Mouse (Mus musculus): Measurements from ENCODE around the gene Nrip1. TPM values are rescaled to one million over a fixed set of nuclear protein-coding genes. Genes with fewer than 3 reads are reported as not detected.

Gene Nrip1
- total RNA-seq, 2 experiments from 2014 or later: 23.4 to 27.3 TPM

DNA sequence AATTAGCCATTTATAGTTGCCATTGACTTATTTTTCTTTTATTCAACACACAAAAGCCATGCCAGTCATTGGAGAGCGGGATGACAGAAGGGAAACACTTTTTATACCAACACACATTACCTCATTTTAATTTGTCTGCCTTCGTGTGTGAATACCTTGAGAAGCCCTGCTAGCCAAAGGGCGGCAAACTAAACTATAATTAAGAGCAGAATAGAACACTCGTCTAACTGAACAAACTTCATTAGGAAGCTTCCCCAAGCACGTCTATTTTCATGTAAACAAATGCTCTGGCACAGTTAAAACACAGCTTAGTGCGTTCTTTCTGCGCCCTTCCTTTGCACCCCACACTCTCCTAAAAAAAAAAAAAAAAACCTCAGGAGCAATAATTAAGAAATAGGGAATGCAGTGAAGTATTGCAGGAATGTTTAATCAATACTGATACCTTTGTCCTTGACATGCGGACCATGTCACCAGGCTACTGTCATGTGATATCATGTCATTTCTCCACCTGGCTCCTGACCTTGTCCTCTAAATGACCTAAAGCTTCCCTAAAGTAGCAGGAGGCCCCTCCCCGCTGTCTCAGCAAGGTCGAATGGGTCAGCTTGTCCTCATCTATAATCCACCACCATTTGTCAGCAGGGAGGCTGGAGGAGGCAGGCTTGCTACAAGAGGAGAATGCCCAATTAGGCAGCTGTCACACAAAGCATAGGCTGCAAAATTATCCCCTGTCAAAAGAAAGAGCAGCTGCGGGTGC lies 54.1 kb downstream of the Nrip1 start:
- DNase-seq (ENCODE audit: low spot score): no peak
- intact Hi-C loops (cut with DNase I): loop anchor here (5.0 kb wide), 1 partner anchor 32 kb away; no protein-coding TSS in a partner anchor

DNA sequence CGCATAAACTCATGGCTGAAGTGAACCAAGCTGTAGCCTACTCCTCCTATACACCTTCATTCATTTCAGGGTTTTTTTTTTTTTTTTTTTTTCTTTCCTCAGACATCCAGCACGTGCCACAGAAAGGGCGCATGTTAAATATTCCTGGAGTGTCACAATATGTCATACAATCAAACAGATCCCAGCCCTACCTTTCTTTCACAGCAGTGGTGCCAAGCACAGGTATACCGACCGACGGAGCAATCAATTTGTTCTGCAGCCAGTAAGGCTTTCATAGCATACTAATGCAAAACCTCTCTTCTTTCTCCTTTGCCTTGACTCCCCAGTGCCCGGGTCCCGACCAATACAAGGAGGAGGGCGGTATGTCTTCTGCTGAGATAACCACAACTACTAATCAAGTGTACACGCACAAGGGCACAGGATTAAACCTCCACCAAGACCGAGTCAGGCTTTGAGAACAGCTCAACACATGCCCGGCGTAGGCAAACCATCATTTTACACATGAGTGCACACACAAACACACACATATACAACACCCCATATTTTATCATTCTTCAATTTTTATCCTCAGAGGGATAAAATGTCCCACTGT lies 55.2 kb downstream of the Nrip1 start:
- no peak for DNase-seq (ENCODE audit: low spot score)
- intact Hi-C loops (cut with DNase I): no loop called here

DNA sequence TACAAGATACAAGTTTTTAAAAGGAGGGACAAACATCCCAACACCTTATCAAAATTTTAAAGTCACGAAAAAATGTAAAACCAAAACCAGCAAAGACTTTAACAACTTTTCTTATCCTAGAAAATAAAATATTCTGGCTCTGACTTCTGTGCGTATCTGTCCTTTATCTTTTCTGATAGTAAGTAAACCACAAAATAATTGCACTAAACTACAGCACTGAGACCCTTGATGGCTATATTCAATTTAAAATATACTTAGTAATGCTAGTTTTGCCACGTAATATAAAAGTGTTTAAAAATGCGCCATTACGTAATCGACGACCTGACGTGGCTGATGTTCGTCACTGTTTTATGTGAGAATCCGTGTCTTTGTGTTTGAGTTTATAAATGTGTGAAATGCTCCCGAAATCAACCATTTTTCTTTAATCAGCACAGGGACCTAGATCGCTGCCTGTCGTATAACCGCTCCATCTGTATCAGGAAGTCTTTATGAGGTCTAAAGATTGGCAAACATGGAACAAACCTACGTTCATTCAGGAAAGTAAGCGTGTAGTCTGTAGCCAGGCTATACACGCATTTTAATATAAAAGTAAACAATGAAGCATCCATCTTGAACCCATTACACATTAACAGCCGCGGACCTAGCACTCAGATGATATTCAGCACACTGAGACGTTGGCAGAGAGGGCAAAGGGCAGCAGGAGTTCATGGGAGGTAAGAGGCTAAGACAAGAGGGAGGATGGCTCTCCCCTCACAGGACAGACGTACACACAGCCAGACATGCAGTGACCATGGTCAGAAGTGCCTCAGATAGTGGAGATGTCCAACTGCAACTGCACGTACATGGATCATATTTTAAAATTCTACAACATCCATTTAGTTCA lies 56.4 kb downstream of the Nrip1 start:
- intact Hi-C loops (cut with DNase I): no loop called here
- no peak for DNase-seq (ENCODE audit: low spot score)

DNA sequence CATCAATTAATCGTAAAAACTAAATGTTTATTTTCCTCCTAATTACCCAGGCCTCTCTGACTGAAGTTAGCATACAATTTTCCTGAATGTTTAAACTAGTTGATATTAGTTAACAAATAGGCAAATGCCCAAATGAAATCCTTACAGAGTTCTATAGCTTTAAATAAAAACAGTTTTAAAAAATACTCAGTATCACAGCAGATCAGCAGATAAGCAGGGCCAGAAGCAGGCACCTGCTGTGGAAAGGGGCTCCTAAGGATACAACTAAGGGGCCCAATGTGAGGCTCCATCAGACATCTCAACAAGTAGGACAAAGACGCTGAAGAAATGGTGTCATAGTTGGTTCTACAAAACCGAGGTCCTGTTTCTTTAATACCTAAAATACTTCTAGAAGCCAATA lies 58.0 kb downstream of the Nrip1 start:
- intact Hi-C loops (cut with DNase I): no loop called here
- no peak for DNase-seq (ENCODE audit: low spot score)

DNA sequence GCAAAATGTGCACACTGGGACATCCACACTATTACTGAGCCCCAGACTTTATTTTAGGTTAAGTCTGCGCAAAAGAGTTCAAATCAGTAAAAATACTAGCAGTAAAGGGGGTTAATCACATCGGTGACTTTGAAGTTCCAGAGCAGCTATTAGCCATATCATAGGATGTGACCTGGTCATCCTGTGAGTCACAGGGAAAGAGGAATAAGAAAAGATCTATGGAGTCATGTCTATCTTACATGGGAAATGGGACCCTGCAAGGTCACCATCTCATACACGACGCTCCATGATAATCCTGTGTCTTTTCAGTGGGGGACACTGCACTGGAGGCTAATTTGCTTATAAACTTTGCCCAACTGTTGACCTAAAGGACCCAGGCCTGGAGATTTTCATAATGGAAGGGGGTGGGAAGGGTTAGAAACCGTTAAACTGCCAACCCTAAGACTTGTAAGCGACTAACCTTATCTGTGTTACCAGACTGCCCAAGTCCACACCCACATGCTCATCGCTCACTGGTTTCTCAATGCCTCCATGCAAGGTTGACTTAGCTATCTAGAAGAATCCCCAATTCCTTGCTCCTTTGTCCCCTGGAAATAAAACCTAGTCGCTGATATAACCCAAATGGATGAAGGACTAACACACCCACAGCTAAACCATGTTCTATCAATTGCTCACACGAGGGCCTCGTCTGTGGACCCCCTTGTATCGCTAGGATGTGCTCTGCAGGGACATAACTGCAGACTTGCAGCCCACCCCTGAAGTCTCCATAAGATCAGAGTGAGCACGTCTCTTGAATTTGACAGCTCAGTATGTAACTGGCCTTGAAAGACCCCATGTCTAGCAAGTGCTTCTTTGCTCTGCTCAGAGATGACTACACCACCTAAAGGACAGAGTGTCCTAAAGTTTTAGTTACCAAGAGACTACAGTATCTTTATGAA lies 59.3 kb downstream of the Nrip1 start:
- DNase-seq (ENCODE audit: low spot score): no peak
- intact Hi-C loops (cut with DNase I): no loop called here

DNA sequence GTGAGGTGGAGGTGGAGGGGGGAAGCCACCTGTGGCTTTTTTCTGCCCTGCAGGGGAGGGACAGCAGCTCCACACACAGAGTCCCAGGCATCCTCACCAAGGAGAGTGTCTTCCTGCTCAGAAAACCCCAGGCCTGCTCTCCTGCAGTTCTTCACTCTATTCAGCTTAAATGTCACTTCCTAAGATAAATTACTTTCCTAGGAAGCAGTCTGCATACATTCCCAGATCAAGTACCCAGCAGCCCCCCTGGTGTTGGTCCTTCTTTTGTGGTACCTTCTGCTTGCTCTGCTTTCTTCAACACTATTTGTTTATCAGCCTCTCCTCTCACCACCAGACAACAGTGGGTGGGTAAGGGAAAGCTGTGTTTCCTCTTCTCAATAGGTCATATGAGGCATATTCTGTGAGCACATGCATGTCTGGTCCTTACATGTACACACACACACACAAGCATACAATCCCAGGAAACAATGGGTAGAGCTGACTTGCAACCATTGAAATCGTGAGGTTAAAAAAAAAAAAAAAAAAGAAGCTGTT lies 60.7 kb downstream of the Nrip1 start:
- no peak for DNase-seq (ENCODE audit: low spot score)
- intact Hi-C loops (cut with DNase I): no loop called here

DNA sequence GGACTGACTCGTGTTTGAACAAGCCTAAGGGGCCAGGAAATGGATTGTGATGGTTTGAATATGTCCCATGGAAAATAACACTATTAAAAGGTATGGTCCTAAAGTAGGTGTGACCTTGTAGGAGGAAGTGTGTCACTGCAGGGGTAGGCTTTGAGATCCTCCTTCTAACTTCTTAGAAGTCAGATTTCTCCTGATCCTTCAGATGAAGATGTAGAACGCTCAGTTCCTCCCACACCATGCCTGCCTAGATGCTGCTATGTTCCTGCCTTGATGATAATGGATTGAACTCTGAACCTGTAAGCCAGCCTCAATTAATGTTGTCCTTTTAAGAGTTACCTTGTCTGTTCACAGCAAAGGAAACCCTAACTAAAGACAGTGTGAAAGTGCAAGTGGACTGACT lies 62.8 kb downstream of the Nrip1 start:
- intact Hi-C loops (cut with DNase I): no loop called here
- no peak for DNase-seq (ENCODE audit: low spot score)

DNA sequence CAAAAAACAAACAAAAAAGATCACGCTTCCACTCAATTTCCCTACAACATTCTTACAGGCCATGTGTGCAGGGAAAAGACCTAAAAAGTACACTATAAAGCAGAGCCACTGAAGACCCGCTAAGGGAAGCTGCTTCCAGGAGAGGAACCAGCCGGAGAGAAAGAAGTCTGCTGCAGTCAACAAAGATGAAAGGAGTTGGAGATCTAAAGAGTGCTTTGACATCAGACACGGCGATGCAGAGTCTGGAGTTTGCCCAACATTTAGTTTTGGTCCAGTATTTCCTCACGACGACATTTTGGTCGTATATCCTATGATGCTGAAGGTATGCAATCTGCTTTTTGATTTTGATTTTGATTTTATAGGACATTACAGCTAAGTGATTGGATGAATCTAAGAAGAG lies 63.3 kb downstream of the Nrip1 start:
- intact Hi-C loops (cut with DNase I): no loop called here
- DNase-seq (ENCODE audit: low spot score): no peak

DNA sequence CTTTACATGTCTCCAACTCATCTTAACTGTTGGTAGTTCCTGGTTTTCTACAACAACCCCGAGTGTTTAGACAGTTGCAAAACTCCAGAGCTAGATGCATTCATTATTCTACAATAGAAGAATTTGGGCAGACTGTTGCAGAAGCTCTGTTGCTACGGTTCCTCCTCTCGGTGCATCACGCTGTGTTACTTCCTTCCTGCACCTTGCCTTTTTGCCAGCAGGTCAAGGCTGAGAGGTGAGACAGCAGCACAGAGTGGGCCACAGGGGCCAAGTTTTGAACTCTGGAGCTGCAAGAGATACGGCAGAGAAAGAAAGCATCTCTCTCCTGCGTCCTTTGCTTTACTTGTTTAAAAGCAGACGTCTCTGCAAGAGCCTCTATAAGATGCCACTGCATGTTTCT lies 64.3 kb downstream of the Nrip1 start:
- intact Hi-C loops (cut with DNase I): no loop called here
- DNase-seq (ENCODE audit: low spot score): no peak

DNA sequence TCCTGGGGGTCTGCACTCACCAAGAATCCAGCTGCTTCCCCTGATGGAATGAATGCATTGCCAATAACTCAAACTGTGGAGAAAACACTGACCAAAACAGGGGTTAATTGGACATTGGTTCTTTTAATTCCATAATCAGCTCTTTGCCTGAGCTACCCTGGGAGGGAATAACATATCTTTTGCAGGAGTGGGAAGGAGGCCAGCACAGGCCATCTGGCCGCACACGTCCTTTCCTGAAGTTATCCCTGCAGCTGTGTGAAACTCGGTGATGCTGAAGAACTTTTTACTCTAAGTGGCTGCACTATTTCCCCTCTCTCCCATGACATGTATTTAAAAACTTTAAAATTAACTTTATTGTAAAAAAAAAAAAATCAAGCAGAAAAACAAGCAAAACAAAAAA lies 66.6 kb downstream of the Nrip1 start:
- intact Hi-C loops (cut with DNase I): no loop called here
- no peak for DNase-seq (ENCODE audit: low spot score)

DNA sequence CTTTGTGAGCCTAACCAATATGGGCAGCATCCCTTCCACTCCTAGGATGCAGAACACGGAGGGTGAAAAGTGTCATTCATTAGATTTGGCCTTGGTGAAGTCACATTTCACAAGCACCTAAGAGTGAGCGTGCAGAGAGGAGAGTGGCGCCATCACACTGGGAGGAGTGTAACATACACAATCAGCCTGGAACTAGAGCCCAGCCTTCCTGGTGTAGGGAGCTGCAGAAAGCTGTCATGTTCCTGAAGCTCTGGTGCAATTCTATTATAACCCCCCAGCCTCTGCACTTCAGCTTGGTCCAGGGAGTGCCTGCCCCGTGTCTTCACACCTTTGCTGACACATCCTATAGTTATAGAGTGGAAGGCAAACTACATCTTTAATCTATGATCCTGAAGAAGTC lies 67.2 kb downstream of the Nrip1 start:
- intact Hi-C loops (cut with DNase I): no loop called here

DNA sequence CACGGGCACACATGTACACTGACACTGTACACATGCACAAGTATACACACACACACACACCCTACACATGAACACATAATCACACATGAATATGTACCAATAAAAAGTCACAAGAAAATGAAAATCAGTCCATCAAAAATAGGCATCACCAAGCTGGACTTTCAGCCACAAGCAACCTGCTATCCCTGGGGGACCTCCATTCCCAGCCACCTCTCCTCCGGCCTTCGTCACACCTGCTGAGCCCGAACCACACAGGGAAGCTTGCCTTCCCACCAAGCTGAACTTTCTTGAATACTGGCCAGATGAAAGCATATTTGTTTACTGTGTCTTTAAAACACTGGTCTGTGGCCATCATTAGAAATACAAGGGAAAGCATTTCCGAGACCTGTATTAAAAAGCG lies 70.2 kb downstream of the Nrip1 start:
- intact Hi-C loops (cut with DNase I): no loop called here

More for the DNA sequence above, 67.2 kb downstream of the Nrip1 start:
- no peak for DNase-seq (ENCODE audit: low spot score)

DNA sequence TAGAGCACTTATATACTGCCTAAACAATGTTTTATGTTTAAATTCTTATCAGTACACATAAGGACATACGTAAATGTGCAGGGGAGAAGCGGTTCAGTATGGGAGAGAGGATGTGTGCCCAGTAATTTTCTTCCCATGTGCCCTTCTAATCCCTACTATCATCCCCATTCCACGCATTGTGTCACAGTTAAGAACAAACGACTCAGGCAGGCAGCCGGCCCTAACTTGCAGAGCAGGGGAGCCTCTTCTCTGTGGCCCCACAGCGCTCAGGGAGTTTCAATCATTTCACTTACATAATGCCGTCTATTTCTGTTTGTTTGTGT lies 71.9 kb downstream of the Nrip1 start:
- DNase-seq (ENCODE audit: low spot score): no peak
- intact Hi-C loops (cut with DNase I): no loop called here

More for the DNA sequence above, 70.2 kb downstream of the Nrip1 start:
- DNase-seq (ENCODE audit: low spot score): no peak

DNA sequence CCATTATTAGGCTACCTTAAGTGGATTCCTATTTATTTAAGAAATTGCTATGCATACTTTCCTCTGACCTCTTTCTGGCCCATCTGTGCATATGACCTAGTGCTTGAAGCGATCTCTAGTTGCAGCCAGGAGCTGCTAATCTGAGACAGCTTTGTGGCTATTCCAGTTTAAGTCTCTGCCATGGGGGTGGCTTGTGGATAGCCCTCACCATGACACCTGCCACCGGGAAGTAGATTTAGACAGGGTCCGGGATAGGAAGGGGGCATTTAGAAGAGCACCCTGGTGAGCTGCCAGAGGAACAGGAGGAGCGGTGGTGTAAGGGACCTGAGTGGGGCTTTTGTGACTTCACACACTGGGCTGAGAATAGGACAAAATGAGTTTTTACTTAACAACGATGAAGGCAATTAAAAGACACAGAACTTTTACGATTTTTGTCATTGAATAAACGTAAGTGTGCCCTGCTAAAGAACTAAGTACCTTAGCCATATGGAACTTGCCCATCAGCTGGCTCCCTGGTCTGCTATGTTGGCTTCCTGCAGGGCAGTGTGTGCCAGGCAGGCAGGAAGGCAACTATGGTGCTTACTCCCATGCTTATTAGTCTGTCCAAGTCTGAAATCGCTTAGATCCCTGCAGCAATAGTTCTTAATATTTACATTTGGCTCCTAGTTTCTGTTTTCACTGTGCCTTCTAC lies 72.4 kb downstream of the Nrip1 start:
- intact Hi-C loops (cut with DNase I): no loop called here
- DNase-seq (ENCODE audit: low spot score): no peak

DNA sequence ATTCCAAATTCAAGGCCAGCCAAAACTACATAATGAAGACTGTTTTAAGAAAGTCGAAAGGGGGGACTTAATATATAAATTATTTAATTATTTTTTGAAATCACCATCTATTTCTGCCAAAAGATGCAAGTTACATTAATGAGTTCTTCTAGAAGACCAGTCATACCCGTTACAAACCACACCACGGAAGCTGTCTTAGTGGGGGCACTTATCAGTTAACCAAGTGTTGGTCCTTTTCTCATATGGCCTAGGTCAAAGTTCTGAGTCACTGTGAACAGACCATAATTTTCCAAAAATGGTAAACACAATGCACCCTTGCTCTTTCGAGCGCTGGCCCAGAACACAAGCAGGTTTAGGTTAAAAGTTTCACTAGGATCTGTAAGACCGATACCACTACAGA lies 73.2 kb downstream of the Nrip1 start:
- intact Hi-C loops (cut with DNase I): no loop called here
- no peak for DNase-seq (ENCODE audit: low spot score)

DNA sequence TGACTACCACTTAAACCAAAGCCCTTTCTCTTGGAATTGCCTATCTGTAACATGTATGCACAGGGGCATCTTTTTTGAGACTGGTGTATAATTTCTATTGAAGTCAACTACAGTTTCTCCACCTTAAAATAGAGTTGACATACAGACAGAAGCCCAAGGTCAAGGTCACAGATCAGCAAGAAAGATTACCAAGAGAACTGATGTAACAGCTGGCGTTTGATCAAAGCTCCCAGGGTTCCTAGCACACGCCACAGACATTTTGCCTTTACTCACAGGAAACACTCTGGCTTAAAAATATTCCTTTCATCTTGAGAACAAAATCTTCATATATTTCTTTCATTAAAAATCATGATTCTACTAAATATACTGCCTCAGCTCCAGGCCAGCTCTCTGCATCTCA lies 74.1 kb downstream of the Nrip1 start:
- intact Hi-C loops (cut with DNase I): no loop called here
- DNase-seq (ENCODE audit: low spot score): no peak

DNA sequence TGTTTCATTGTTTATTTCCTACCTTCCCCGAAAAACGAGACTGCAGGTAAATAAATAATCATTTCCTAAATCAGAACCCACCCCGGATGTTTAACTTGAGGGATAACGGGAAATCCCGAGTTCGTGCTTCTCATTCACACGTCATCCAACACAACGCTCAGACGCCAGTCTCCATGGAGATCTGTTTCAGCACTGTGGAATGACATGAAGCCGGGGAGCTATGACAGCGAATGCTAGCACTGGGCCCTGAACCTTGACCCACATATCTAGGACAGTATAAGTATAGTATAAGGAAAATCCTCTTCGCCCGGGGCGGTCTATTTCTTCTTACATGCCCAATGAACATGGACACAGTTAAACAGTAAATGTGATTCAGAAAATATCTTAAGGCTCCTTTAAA lies 78.3 kb downstream of the Nrip1 start:
- intact Hi-C loops (cut with DNase I): no loop called here

DNA sequence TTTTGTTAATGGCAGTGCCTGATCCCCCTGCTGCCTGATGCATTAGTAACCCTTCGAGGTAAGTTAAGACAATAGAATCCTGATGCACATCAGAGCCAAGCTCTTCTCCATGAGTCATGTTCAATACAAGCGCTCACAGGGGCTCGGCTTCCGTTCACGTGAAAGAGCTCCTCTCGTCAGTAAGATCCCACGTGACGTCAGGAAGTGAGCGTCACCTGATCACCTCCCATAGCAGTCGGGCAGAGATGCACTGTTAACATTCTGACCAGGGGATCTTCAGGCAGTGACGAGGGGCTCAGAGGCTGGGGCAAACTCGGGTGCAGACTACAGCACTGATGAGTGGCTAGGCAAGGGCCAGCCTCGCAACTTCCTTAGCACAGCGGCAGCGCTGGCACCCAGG lies 79.1 kb downstream of the Nrip1 start:
- intact Hi-C loops (cut with DNase I): loop anchor here (5.0 kb wide), 1 partner anchor 78 kb away; the partner anchor contains the start of gene Nrip1
- DNase-seq (ENCODE audit: low spot score): no peak

More for the DNA sequence above, 78.3 kb downstream of the Nrip1 start:
- DNase-seq (ENCODE audit: low spot score): no peak

Data from heart, postnatal 25 days (tissue).